Mouse (Mus musculus): ENCODE data around the gene Olfr139. TPM values are rescaled to one million over a fixed set of nuclear protein-coding genes. Genes with fewer than 3 reads are reported as not detected.

Gene Olfr139
- not detected in 2 replicates for total RNA-seq (2017)

- no peak for ATAC-seq (ENCODE audit: extremely low read depth, insufficient number of reproducible peaks, low FRiP score, poor library complexity, severe bottlenecking)
Observed at GRCm38 (mm10) chr11:74056451-74056850, at the start of gene Olfr139, which contains the start of gene Olfr399. Gene Olfr139 (minus strand): TSS chr11:74056551. Gene Olfr399 (minus strand): TSS chr11:74056615.

DNA sequence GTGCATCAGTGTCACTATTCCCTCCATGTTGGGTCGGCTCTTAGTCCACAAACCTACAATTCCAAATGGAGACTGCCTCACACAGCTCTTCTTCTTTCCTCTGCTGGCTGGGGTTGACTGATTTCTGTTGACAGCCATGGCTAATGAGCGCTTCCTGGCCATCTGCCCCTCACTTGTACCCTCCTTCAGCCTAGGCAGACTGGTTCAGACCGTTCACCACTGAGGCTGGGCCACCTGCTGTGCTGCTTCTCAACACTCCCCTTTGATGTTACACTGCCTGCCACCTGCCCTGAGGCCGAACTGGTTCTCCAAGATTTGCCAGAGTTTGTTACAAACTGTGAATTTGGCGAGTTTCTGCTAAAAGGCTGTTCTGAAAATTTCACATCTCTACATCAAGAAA lies 48.7 kb upstream of the Olfr139 start:
- no peak for ATAC-seq (ENCODE audit: extremely low read depth, insufficient number of reproducible peaks, low FRiP score, poor library complexity, severe bottlenecking)

GRCm38 (mm10) chr11:74101507-74101906 lies 45.2 kb upstream of the Olfr139 start:
- no peak for ATAC-seq (ENCODE audit: extremely low read depth, insufficient number of reproducible peaks, low FRiP score, poor library complexity, severe bottlenecking)

- 0 out of 2 replicates have a peak, but pooled peaks have one; percentile 55 for ATAC-seq (ENCODE audit: extremely low read depth, insufficient number of reproducible peaks, low FRiP score, poor library complexity, severe bottlenecking)
Observed at GRCm38 (mm10) chr11:74100724-74101123, 44.4 kb upstream of the Olfr139 start.

- ATAC-seq (ENCODE audit: extremely low read depth, insufficient number of reproducible peaks, low FRiP score, poor library complexity, severe bottlenecking) = no peak
Observed at GRCm38 (mm10) chr11:74069655-74070054, 13.3 kb upstream of the Olfr139 start, which contains the start of gene Zfp616. Gene Zfp616 (plus strand): TSS chr11:74069955.

DNA sequence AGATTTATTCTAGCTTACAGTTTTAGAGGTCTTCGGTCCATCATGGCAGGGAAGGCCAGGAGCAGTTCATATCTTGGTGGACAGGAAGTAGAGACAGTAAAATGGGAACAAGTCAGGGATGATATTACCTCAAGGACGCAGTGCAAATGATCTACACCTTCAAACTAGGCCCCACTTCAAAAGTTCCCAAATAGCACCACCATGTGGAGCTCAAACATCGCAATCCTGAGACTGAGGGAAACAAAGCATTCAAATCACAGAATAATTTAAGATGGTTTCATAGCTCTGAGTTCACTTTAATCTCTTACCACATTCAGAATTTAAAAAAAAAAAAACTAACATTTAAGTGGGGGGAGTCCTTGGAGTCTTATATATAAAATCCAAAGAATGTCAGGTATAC lies 5.0 kb downstream of the Olfr139 start:
- no peak for ATAC-seq (ENCODE audit: extremely low read depth, insufficient number of reproducible peaks, low FRiP score, poor library complexity, severe bottlenecking)

Other genes with a start within 250 kb of the Olfr139 start
- not detected in 2 replicates for gene Olfr392, start 239.5 kb downstream of the Olfr139 start, total RNA-seq (2017)
- gene Olfr393, start 205.1 kb downstream of the Olfr139 start, total RNA-seq (2017) = not detected in 2 replicates
- gene Olfr394, start 165.8 kb downstream of the Olfr139 start, total RNA-seq (2017) = 0.12 TPM in 1 of 2 replicates, not detected in the other
- 0.12 TPM in 1 of 2 replicates, not detected in the other for gene Olfr395, start 147.3 kb downstream of the Olfr139 start, total RNA-seq (2017)
- not detected in 2 replicates for gene Olfr23, start 119.9 kb downstream of the Olfr139 start, total RNA-seq (2017)
- gene Olfr397, start 95.7 kb downstream of the Olfr139 start, total RNA-seq (2017) = not detected in 2 replicates
- not detected in 2 replicates for gene Olfr398, start 66.1 kb downstream of the Olfr139 start, total RNA-seq (2017)
- gene Olfr399, start 64 bp upstream of the Olfr139 start, total RNA-seq (2017) = not detected in 2 replicates
- not detected in 2 replicates for gene Zfp616, start 13.4 kb upstream of the Olfr139 start, total RNA-seq (2017)
- not detected in 2 replicates for gene Olfr401, start 57.2 kb upstream of the Olfr139 start, total RNA-seq (2017)
- gene Olfr402, start 97.0 kb upstream of the Olfr139 start, total RNA-seq (2017) = 0.12 TPM in 1 of 2 replicates, not detected in the other
- gene Olfr403, start 129.7 kb upstream of the Olfr139 start, total RNA-seq (2017) = not detected in 2 replicates
- gene Olfr43, start 154.8 kb upstream of the Olfr139 start, total RNA-seq (2017) = not detected in 2 replicates
- not detected in 2 replicates for gene Olfr406, start 203.3 kb upstream of the Olfr139 start, total RNA-seq (2017)
- 0.70 TPM in 1 of 2 replicates, not detected in the other for gene Olfr59, start 227.2 kb upstream of the Olfr139 start, total RNA-seq (2017)